Mouse (Mus musculus) midbrain, embryonic 12.5 days (tissue): ENCODE results near the gene Casz1. TPM values are rescaled to one million over a fixed set of nuclear protein-coding genes. Genes with fewer than 3 reads are reported as not detected.

ENCODE experiments used
- ATAC-seq: fragments of 200-750 bp; cut with Nextera tagmentation; 2 replicates; pipeline ENCODE4 v1.8.0; 2017; ENCODE audit warnings: low read depth, moderate TSS enrichment, moderate library complexity; ENCODE audit not compliant: low FRiP score
- H3K27ac ChIP-seq: fragments of 300-500 bp; sonication (generic); replicated peaks from 2 replicates; pipeline ENCODE4 v1.5.1; 2016; ENCODE audit warnings: mild to moderate bottlenecking
- H3K27me3 ChIP-seq: fragments of 300-500 bp; sonication (generic); 2 replicates; pipeline ENCODE4 v1.6.1; 2016; ENCODE audit warnings: mild to moderate bottlenecking
- H3K36me3 ChIP-seq: fragments of 300-500 bp; sonication (generic); 2 replicates; pipeline ENCODE4 v1.6.1; 2016
- H3K4me1 ChIP-seq: fragments of 300-500 bp; sonication (generic); 2 replicates; pipeline ENCODE4 v1.6.1; 2016
- H3K4me2 ChIP-seq: fragments of 300-500 bp; sonication (generic); replicated peaks from 2 replicates; pipeline ENCODE4 v1.6.1; 2016; ENCODE audit warnings: mild to moderate bottlenecking, moderate library complexity
- H3K4me3 ChIP-seq: fragments of 300-500 bp; sonication (generic); 2 replicates; pipeline ENCODE4 v1.5.1; 2016; ENCODE audit warnings: mild to moderate bottlenecking
- H3K9ac ChIP-seq: fragments of 300-500 bp; sonication (generic); replicated peaks from 2 replicates; pipeline ENCODE4 v1.6.1; 2016; ENCODE audit warnings: mild to moderate bottlenecking, moderate library complexity
- H3K9me3 ChIP-seq: fragments of 300-500 bp; sonication (generic); 2 replicates; pipeline ENCODE4 v1.6.1; 2016; ENCODE audit warnings: mild to moderate bottlenecking
- WGBS: fragments of 180-500 bp; shearing (Covaris S2); methylation state at CpG from one replicate; pipeline ENCODE4 v1.1.7; 2016; 5-methylcytosine and 5-hydroxymethylcytosine counted together
- polyA plus RNA-seq: library from polyadenylated mRNA; unstranded; fragments of >200 nt; fragmentation: Nextera tagmentation; extraction: Ambion mirVana; gene quantifications from 2 replicates; pipeline ENCODE4 v1.2.1, GENCODE M21; 2016

The Casz1 gene
- polyA plus RNA-seq, 1 experiment from 2014 or later = 3.3 TPM

- H3K9ac ChIP-seq = peak overlapping the region; percentile 54
- 3% methylated on average over 62 of the region's 69 CpGs for WGBS
- H3K4me3 ChIP-seq = peak overlapping the region; percentile 49
- H3K27ac ChIP-seq = no peak overlapping the region
- no peaks in the 10 kb centered on the region for H3K36me3 ChIP-seq
- no peaks in the 10 kb centered on the region for H3K9me3 ChIP-seq
- peaks cover 92% of the 10 kb centered on the region for H3K27me3 ChIP-seq
- peak overlapping the region; percentile 86 for H3K4me2 ChIP-seq
- H3K4me1 ChIP-seq = peaks cover 48% of the 10 kb centered on the region
- peak; percentile 52 for ATAC-seq
These were observed 148.3 kb downstream of the Casz1 start for GRCm38 (mm10) chr4:148952328-148953222.

GRCm38 (mm10) chr4:148955131-148955813, 151.0 kb downstream of the Casz1 start:
- H3K36me3 ChIP-seq = peaks cover 4% of the 10 kb centered on the region; the same call in 1 of the 2 replicates
- peaks cover 65% of the 10 kb centered on the region for H3K27me3 ChIP-seq
- peaks cover 32% of the 10 kb centered on the region for H3K4me1 ChIP-seq
- no peak for ATAC-seq
- no peak overlapping the region for H3K4me2 ChIP-seq
- H3K4me3 ChIP-seq = no peak overlapping the region
- no peak overlapping the region for H3K27ac ChIP-seq
- H3K9ac ChIP-seq = no peak overlapping the region
- 86% methylated on average over 14 of the region's 14 CpGs for WGBS
- no peaks in the 10 kb centered on the region for H3K9me3 ChIP-seq

DNA sequence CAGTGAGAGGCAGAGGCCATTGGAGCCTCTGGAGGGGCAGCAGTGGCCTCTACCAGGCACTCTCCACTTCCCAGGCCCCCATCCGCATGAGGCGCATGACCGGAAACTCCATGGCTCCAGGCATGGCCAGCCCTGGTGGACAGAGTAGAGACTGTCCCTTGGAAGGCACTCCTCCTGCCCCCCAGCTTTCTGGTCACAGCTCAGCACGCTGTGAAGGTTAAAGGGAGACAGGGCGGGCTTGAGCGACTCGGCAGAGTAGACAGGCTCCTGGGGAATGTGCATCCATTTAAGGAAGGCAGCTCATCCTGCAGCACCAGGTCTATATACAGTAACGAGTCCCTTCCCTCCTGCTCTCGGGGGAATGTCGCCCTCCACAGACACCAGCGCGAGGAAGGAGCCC, 155.8 kb downstream of the Casz1 start:
- Histone ChIP-seq H3K9me3 (no peaks in the 10 kb centered on the region), H3K36me3 (peaks cover 18% of the 10 kb centered on the region; the same call in 1 of the 2 replicates), H3K27ac (no peak overlapping the region), H3K27me3 (peaks cover 22% of the 10 kb centered on the region), H3K9ac (no peak overlapping the region), H3K4me2 (no peak overlapping the region), H3K4me1 (no peaks in the 10 kb centered on the region), H3K4me3 (no peak overlapping the region)
- no peak for ATAC-seq
- WGBS = 84% methylated on average over 12 of the region's 12 CpGs

- Histone ChIP-seq H3K4me2 (no peak overlapping the region), H3K4me1 (no peaks in the 10 kb centered on the region), H3K27me3 (peaks cover 13% of the 10 kb centered on the region; the same call in 1 of the 2 replicates), H3K9ac (no peak overlapping the region), H3K36me3 (peaks cover 21% of the 10 kb centered on the region; the same call in 1 of the 2 replicates), H3K27ac (no peak overlapping the region), H3K9me3 (no peaks in the 10 kb centered on the region), H3K4me3 (no peak overlapping the region)
- 95% methylated on average over 19 of the region's 19 CpGs for WGBS
- no peak for ATAC-seq
These were observed 156.9 kb downstream of the Casz1 start for GRCm38 (mm10) chr4:148961081-148961480.

DNA sequence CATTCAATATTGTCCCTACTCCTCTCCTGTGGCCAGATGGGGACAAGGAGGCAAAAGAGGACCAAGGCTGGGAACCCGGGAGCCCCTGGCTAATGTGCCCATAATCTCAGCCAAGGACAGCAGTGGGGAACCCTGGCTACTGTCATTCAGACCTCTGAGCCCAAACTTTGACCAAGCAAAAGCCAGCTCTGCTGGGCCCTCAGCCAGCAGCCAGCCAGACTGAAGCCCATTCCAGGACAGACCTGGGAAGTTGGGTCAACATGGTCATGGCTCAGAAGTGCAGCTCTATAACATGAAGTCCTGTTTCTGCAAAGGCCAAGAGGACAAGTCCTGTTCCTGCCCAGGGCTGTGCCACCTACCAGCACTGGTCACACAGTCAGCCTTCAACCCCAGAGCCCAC, 157.9 kb downstream of the Casz1 start:
- H3K27me3 ChIP-seq = 0 out of 2 replicates have a peak, but pooled peaks cover 3% of the 10 kb centered on the region
- H3K4me2 ChIP-seq = no peak overlapping the region
- H3K4me3 ChIP-seq = no peak overlapping the region
- H3K36me3 ChIP-seq = peaks cover 22% of the 10 kb centered on the region; the same call in 1 of the 2 replicates
- 91% methylated on average over 1 of the region's 1 CpGs for WGBS
- H3K9ac ChIP-seq = no peak overlapping the region
- no peaks in the 10 kb centered on the region for H3K9me3 ChIP-seq
- H3K4me1 ChIP-seq = no peaks in the 10 kb centered on the region
- H3K27ac ChIP-seq = no peak overlapping the region
- ATAC-seq = no peak

DNA sequence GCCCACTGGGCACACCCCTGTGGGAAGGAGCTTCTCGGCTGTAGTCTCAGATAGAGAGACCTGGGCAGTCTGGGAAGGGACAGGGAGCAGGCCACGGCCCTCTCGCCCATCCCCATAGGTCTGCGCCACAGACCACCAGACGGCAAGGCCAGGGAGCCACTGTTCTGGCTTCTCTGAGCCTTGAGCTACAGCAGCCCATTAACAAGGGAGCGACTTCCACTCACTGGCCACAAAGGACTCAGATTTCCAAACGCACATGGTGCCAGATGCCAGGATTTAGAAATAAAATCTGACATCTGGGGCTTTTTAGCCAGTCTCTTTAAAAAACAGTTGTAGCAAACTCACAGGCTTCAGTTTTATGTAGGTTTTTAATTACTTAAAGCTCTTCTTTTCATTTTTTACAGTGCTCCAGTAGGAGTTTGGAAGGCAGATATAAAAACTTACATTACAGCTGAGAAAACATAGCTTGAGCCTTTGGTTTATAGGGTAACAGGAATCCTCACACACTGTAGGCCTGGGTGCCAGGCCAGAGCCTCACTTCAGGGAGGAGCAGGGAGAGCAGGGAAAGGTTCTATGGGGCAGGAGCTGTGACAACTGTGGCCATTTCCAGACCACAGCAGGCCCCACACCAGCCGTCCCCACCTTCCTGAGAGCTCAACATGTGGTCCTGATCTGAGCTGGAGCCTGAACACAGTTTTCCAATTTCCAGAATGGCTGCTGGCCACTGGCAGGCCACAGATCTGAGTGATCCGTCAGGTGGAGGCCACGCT, 160.5 kb downstream of the Casz1 start:
- H3K4me2 ChIP-seq = no peak overlapping the region
- H3K4me3 ChIP-seq = no peak overlapping the region
- H3K9me3 ChIP-seq = no peaks in the 10 kb centered on the region
- H3K9ac ChIP-seq = no peak overlapping the region
- peaks cover 24% of the 10 kb centered on the region; the same call in 1 of the 2 replicates for H3K36me3 ChIP-seq
- H3K27ac ChIP-seq = no peak overlapping the region
- WGBS = 81% methylated on average over 10 of the region's 10 CpGs
- 0 out of 2 replicates have a peak, but pooled peaks cover 1% of the 10 kb centered on the region for H3K27me3 ChIP-seq
- no peaks in the 10 kb centered on the region for H3K4me1 ChIP-seq
- no peak for ATAC-seq

DNA sequence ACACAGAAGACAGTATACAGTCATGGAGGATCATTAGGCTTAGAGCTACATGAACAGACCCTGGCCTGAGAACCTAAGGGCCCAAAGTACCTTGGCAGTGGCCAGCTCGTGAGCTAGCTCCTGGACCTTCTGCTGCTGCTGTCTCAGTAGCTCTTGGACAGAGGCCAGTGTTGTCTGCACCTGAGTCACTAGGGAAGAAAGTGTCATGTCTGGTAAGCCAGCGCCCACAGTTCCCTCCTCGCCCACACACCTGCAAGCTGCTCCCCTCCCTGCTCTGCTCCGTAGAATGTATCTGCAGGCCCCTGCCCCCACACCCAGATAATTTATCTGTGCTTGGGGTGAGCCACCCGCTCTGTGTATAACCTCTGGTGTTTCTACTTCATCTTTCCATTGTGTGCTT, 161.9 kb downstream of the Casz1 start:
- Histone ChIP-seq H3K36me3 (peaks cover 13% of the 10 kb centered on the region; the same call in 1 of the 2 replicates), H3K27me3 (peaks cover 6% of the 10 kb centered on the region; the same call in 1 of the 2 replicates)
- no peak for ATAC-seq

DNA sequence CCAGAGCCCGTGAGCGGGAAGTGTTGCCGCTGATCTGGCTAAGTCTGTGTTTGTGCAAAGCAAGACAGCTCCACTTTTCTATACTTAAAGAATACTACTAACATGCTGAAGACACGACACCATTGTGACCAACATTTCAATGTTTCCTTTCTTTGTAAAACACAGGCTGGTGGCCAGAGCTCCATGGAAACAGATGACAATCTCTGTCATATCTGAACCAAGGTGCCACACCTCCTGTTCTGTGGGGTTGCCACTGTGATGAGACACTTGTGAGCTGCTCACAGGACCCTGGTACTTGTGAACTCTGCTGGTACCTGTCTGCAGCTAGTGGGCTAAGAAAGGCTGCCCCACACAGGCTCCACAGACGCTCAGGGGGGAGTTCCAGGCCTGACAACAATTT, 164.6 kb downstream of the Casz1 start:
- no peak overlapping the region for H3K4me2 ChIP-seq
- WGBS = 77% methylated on average over 5 of the region's 5 CpGs
- no peaks in the 10 kb centered on the region for H3K9me3 ChIP-seq
- H3K36me3 ChIP-seq = peaks cover 7% of the 10 kb centered on the region; the same call in 1 of the 2 replicates
- H3K4me3 ChIP-seq = no peak overlapping the region
- H3K27me3 ChIP-seq = peaks cover 9% of the 10 kb centered on the region; the same call in 1 of the 2 replicates
- peaks cover 13% of the 10 kb centered on the region; the same call in 1 of the 2 replicates for H3K4me1 ChIP-seq
- no peak for ATAC-seq
- H3K9ac ChIP-seq = no peak overlapping the region
- H3K27ac ChIP-seq = no peak overlapping the region

More for the DNA sequence above, 161.9 kb downstream of the Casz1 start:
- Histone ChIP-seq H3K4me2 (no peak overlapping the region), H3K27ac (no peak overlapping the region), H3K9me3 (no peaks in the 10 kb centered on the region), H3K4me3 (no peak overlapping the region), H3K9ac (no peak overlapping the region), H3K4me1 (peaks cover 3% of the 10 kb centered on the region; the same call in 1 of the 2 replicates)
- WGBS = 89% methylated on average over 5 of the region's 5 CpGs

DNA sequence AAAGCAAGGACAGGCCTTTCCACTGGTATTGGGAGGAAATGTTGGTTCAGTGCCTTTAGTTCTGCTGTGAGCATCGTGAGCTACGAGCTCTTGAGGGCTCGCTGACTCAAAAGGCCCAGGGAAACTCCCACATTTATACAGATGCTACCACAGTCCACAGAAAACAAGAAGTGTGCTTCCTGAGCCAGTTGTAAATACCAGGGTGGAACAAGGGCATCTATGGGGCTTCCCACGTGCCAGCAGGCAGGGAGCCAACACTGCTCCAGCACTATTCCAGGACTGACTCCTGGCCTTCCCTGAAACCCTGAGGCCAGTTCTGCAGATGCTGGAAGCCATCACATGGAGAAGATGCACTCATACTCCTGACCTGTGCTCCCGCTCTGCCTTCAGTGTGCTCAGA, 165.4 kb downstream of the Casz1 start:
- H3K9ac ChIP-seq = no peak overlapping the region
- H3K4me1 ChIP-seq = peaks cover 16% of the 10 kb centered on the region
- H3K4me3 ChIP-seq = no peak overlapping the region
- 90% methylated on average over 5 of the region's 5 CpGs for WGBS
- no peak overlapping the region for H3K27ac ChIP-seq
- no peak overlapping the region for H3K4me2 ChIP-seq
- ATAC-seq = no peak
- H3K27me3 ChIP-seq = peaks cover 16% of the 10 kb centered on the region; the same call in 1 of the 2 replicates
- no peaks in the 10 kb centered on the region for H3K9me3 ChIP-seq
- H3K36me3 ChIP-seq = peaks cover 7% of the 10 kb centered on the region; the same call in 1 of the 2 replicates

- Histone ChIP-seq H3K4me2 (no peak overlapping the region), H3K9me3 (no peaks in the 10 kb centered on the region), H3K4me3 (no peak overlapping the region), H3K27ac (no peak overlapping the region), H3K27me3 (peaks cover 16% of the 10 kb centered on the region; the same call in 1 of the 2 replicates), H3K4me1 (peaks cover 23% of the 10 kb centered on the region), H3K36me3 (peaks cover 7% of the 10 kb centered on the region; the same call in 1 of the 2 replicates), H3K9ac (no peak overlapping the region)
- ATAC-seq = no peak
- WGBS = 71% methylated on average over 4 of the region's 4 CpGs
These were observed 166.5 kb downstream of the Casz1 start for GRCm38 (mm10) chr4:148970742-148971141.

DNA sequence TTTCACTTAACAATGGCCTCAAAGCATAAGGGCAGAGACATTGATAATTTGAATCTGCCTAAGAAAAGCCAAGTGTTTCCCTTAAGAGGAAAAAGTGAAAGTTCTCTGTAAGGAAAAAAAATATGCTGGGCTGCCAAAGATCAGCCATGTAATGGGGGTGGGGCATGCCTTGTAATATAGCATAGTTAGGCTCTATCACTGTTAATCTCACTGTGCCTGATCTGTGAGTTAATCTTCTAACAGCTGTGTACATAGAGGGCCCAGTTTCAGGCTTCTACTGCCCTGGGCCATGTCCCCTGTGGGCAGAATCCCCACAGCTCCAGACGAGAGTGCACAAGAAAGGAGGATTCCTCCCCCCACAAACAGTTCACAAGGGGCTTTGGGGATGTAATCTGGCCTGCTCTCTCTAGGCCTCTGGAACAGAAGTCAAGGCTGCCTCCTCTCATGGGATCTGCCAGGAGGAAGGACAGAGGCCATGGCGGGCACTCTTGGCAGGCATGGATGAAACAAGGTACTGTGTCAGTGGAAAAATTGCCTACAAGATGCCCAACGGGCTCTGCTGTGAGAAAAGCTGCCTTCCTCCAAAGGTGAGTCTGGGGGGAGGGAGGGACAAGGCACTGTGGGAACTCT, 167.5 kb downstream of the Casz1 start:
- Histone ChIP-seq H3K27ac (peak overlapping the region; percentile 6; the same call in 1 of the 2 replicates), H3K27me3 (peaks cover 16% of the 10 kb centered on the region; the same call in 1 of the 2 replicates), H3K36me3 (0 out of 2 replicates have a peak, but pooled peaks cover 3% of the 10 kb centered on the region), H3K4me2 (no peak overlapping the region), H3K9ac (no peak overlapping the region), H3K9me3 (no peaks in the 10 kb centered on the region), H3K4me1 (peaks cover 23% of the 10 kb centered on the region), H3K4me3 (no peak overlapping the region)
- ATAC-seq = no peak
- 44% methylated on average over 3 of the region's 3 CpGs for WGBS
